Mouse (Mus musculus): ENCODE measurements around the gene Map3k6.

The Map3k6 gene

GRCm38 (mm10) chr4:133285299-133285698 is 44.7 kb downstream of the Map3k6 start:
- no peak for DNase-seq (ENCODE audit: low read depth, low spot score)

DNA sequence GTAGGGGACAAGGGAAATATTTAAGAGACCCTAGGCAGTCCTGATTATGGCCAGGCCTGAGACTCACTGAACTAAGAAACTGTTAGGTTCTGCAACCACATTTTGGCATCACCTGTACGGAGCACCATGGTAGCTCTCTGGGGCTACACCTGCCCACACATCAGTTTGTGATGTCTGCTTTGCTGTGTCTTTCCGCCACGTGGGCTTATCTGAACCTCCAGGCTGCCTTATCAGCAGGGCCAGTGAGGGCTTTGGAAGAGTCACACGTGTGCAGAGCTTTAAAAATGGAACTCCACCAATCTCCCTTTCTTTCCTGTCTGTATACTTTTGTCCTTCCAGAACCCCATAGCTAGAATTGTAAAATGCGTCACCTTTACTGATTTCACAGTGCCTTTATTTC is 45.3 kb downstream of the Map3k6 start:
- no peak for DNase-seq (ENCODE audit: low read depth, low spot score)

DNA sequence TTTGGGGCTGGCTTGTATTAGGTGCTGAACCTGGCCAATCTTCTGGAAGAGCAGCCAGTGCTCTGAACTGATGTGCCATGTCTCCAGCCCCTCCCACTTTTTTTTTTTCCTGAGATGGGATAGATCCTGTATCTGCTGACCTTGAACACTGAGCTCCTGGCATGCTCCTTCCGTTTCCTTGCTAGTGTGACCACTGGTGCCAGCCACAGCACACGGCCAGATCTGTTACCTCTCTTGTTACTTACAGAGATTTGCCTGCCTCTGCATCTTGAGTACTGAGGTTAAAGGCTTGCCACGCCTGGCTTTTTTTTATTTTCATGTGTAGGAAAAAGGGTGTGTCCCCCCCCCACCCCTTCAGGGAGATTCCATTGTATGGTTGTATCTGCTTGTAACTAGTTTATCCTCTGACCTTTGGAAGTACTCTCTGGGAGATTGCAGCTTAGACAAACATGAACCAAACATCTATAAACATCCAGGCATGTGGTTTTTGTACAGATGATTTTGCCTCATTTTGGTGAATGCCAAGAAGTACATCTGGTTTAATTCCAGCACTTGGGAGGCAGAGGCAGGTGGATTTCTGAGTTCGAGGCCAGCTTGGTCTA is 46.0 kb downstream of the Map3k6 start:
- DNase-seq (ENCODE audit: low read depth, low spot score): no peak

- DNase-seq (ENCODE audit: low read depth, low spot score): no peak
Measured at GRCm38 (mm10) chr4:133291255-133291654, 50.6 kb downstream of the Map3k6 start.

DNA sequence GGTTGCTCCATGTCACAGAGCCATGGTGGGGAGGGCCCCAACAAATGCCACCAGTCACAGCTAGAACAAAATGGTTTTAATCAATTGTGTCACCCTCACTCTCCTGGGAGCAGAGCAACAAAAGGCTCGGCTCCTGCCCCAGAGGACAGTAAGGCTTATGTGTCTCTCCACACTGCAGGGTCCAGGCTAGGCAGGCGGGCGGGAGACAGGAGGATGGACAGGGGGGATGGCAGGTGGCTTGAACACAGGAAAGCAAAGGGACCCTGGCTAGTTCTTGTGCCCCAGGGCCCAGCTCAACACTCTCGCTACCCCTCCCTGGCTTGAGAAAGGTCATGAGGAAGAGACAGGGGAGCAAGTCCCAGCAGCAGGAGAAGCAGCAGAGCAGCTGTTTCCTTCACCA is 51.8 kb downstream of the Map3k6 start:
- no peak for DNase-seq (ENCODE audit: low read depth, low spot score)

GRCm38 (mm10) chr4:133292901-133293843 is 52.6 kb downstream of the Map3k6 start:
- no peak for DNase-seq (ENCODE audit: low read depth, low spot score)

GRCm38 (mm10) chr4:133294084-133294483 is 53.5 kb downstream of the Map3k6 start:
- DNase-seq (ENCODE audit: low read depth, low spot score): no peak

DNA sequence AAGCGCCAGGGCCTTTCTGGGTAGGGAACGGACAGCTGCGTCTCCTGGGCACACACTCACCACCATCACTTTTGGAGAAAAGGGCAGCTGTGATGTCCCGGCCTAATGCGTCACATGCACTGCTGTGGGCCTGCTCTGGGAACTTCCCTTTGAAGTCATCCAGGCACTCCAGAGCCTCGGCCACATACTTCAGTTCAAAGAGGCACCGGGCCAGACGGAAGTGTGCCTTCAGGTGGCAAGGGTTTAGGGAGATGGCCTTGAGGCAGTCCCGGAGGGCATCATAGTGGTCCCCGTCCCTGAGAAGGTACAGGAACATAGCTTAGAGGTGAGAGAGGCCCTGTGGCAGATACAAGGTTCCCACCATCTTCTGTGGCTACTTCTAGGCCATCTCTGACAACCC is 56.7 kb downstream of the Map3k6 start:
- DNase-seq (ENCODE audit: low read depth, low spot score): no peak

GRCm38 (mm10) chr4:133297801-133298238 is 57.2 kb downstream of the Map3k6 start:
- DNase-seq (ENCODE audit: low read depth, low spot score): no peak

- peak; percentile 89 for DNase-seq (ENCODE audit: low read depth, low spot score)
Measured at GRCm38 (mm10) chr4:133298516-133299365, 58.1 kb downstream of the Map3k6 start.

DNA sequence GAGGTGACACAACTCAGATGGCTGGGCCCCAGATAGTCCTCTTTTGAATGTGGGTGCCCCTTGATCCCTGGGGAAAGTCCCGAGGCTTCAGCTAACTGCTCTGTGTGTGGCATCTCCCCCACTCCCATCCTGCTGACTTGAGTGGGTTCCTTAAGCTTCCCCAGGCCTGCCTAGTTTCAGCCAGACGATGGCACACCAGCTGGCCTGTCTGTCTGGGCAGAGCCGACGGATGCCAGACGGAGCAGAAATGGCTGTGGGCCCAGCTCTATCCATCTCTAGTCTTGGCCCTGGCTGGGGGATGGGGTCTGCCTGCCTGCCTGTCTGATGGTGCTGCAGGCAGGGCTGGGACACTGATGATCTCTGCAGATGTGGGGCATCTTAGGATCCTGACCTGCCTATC is 59.1 kb downstream of the Map3k6 start:
- DNase-seq (ENCODE audit: low read depth, low spot score): peak; percentile 80

DNA sequence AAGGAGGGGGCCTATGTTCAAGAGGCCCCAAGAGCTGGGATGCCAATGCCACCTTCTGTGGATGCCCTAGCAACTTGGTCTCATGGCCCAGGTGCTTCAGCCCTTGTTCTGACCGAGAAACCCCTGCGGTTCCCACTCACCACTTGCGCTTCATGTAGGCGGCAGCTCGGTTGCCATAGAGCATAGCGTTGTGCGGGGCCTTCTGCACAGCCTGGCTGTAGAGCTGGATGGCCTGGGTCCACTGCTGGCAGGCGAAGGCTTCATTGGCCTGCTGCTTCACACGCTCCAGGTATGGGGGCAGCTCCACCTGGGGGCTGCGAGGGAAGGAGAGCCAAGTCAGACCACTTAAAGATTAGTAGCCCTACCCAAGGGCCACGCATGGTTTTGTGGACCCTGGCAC is 59.8 kb downstream of the Map3k6 start:
- DNase-seq (ENCODE audit: low read depth, low spot score): no peak

- no peak for DNase-seq (ENCODE audit: low read depth, low spot score)
Measured at GRCm38 (mm10) chr4:133301802-133302201, 61.2 kb downstream of the Map3k6 start.
